Mouse (Mus musculus) thymus, postnatal 14 days (tissue): ENCODE results near the gene Olfr1095.

Experiments used
- DNase-seq: peaks from one replicate; pipeline ENCODE4 v3.0.0; 2021

Gene Olfr1095

GRCm38 (mm10) chr2:86851596-86851995 lies at the start of gene Olfr1095:
Gene Olfr1095, minus strand, starts transcription at chr2:86851696.
- DNase-seq, result no peak

- DNase-seq, result no peak
Observed at GRCm38 (mm10) chr2:86892116-86892515, 40.6 kb upstream of the Olfr1095 start, which contains the start of gene Olfr1097. Gene Olfr1097, minus strand, starts transcription at chr2:86892216.

- no peak for DNase-seq
Observed at GRCm38 (mm10) chr2:86874702-86875101, 23.2 kb upstream of the Olfr1095 start, which contains the start of gene Gm13723. Gene Gm13723, minus strand, starts transcription at chr2:86874802.

- no peak for DNase-seq
Observed at GRCm38 (mm10) chr2:86824363-86824762, 27.1 kb downstream of the Olfr1095 start, which contains the start of gene Olfr1094. Gene Olfr1094, plus strand, starts transcription at chr2:86824663.

- DNase-seq, result no peak
Observed at GRCm38 (mm10) chr2:86809918-86810317, 41.6 kb downstream of the Olfr1095 start, which contains the start of gene Olfr141. Gene Olfr141, minus strand, starts transcription at chr2:86810018.
